Mouse (Mus musculus) hindbrain, embryonic 15.5 days (tissue): ENCODE measurements at regions not wholly inside any gene's neighbourhood (a gene's known extent, or its start where the extent isn't known, plus 50 kb on each side); places are given as distances from the start of the nearest gene placed in this dataset.

Source experiments
- ATAC-seq: fragments of 200-750 bp; cut with Nextera tagmentation; 2 replicates; pipeline ENCODE4 v1.8.0; 2017; ENCODE audit warnings: low read depth, moderate number of reproducible peaks, moderate TSS enrichment; ENCODE audit not compliant: low FRiP score
- H3K27ac ChIP-seq: fragments of 300-500 bp; sonication (generic); replicated peaks from 2 replicates; pipeline ENCODE4 v1.5.1; 2015; ENCODE audit warnings: mild to moderate bottlenecking, inconsistent platforms
- H3K27me3 ChIP-seq: fragments of 300-500 bp; sonication (generic); 2 replicates; pipeline ENCODE4 v1.6.1; 2015; ENCODE audit warnings: control low read depth, inconsistent platforms
- H3K36me3 ChIP-seq: fragments of 300-500 bp; sonication (generic); 2 replicates; pipeline ENCODE4 v1.6.1; 2015; ENCODE audit warnings: control low read depth, inconsistent platforms
- H3K4me1 ChIP-seq: fragments of 300-500 bp; sonication (generic); replicated peaks from 2 replicates; pipeline ENCODE4 v1.6.1; 2015; ENCODE audit warnings: control low read depth, inconsistent platforms
- H3K4me2 ChIP-seq: fragments of 300-500 bp; sonication (generic); 2 replicates; pipeline ENCODE4 v1.6.1; 2015; ENCODE audit warnings: moderate library complexity, mild to moderate bottlenecking, inconsistent platforms
- H3K4me3 ChIP-seq: fragments of 300-500 bp; sonication (generic); 2 replicates; pipeline ENCODE4 v1.5.1; 2015; ENCODE audit warnings: mild to moderate bottlenecking, inconsistent platforms
- H3K9ac ChIP-seq: fragments of 300-500 bp; sonication (generic); 2 replicates; pipeline ENCODE4 v1.6.1; 2015; ENCODE audit warnings: inconsistent platforms
- H3K9me3 ChIP-seq: fragments of 300-500 bp; sonication (generic); 2 replicates; pipeline ENCODE4 v1.6.1; 2016; ENCODE audit warnings: control low read depth, inconsistent platforms
- WGBS: fragments of 180-500 bp; shearing (Covaris S2); methylation state at CpG from one replicate; pipeline ENCODE4 v1.1.7; 2015; 5-methylcytosine and 5-hydroxymethylcytosine counted together

DNA sequence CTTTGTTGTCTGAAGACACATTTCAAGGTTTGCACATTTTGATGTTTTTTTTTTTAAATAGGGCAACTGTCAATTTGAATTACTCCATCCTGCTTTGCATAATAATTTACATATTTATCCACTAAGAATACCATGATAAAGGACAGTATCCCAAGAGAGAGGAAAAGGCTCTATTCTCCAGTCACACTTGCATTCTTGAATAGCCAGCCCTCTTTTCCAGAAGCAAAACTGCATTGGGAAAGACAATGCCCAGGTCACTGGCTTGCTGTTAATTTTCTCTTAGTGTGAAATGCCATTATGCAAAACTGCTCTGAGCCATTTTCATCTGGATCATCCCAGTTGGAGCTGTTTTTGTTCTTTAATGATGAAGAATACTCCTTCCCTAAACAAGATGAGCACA, 234.7 kb downstream of the Rnd3 start:
- Histone ChIP-seq H3K9me3 (no peaks in the 10 kb centered on the region), H3K9ac (no peak overlapping the region), H3K4me2 (no peak overlapping the region), H3K27me3 (no peaks in the 10 kb centered on the region), H3K4me3 (no peak overlapping the region), H3K4me1 (peaks cover 11% of the 10 kb centered on the region), H3K27ac (no peak overlapping the region), H3K36me3 (no peaks in the 10 kb centered on the region)
- no peak for ATAC-seq

- Histone ChIP-seq H3K27ac (no peak overlapping the region), H3K9ac (no peak overlapping the region), H3K4me1 (no peaks in the 10 kb centered on the region), H3K4me3 (no peak overlapping the region), H3K4me2 (no peak overlapping the region), H3K9me3 (no peaks in the 10 kb centered on the region), H3K36me3 (no peaks in the 10 kb centered on the region), H3K27me3 (no peaks in the 10 kb centered on the region)
- ATAC-seq: no peak
- 74% methylated on average over 3 of the region's 3 CpGs for WGBS
Observed at GRCm38 (mm10) chr2:50908762-50909161, 240.1 kb downstream of the Rnd3 start.

DNA sequence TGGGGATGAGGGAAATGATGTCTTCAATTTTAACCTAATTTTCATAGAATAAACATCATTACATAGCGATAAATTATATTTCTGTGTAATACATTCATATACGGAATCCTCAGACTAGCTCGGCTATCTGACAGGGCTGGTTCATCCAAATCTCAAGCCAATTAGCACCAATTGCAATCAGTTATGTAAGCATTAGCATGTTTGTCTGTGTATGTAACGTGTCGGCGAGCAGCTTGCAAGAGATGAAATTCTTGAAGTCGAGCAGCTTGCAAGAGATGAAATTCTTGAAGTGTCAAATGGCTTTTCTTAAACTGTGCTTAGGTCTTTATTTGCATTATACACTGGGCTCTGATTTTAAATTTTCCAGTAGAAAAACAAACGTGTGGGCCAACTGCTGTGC, 246.2 kb downstream of the Rnd3 start:
- Histone ChIP-seq H3K4me2 (peak overlapping the region; percentile 28), H3K9me3 (no peaks in the 10 kb centered on the region), H3K27me3 (no peaks in the 10 kb centered on the region), H3K36me3 (no peaks in the 10 kb centered on the region), H3K4me1 (peaks cover 4% of the 10 kb centered on the region; the same call in 1 of the 2 replicates), H3K27ac (no peak overlapping the region), H3K4me3 (no peak overlapping the region), H3K9ac (no peak overlapping the region)
- WGBS: 50% methylated on average over 8 of the region's 8 CpGs
- no peak for ATAC-seq

- H3K4me3 ChIP-seq: no peak overlapping the region
- H3K27me3 ChIP-seq: no peaks in the 10 kb centered on the region
- no peak for ATAC-seq
- H3K9ac ChIP-seq: no peak overlapping the region
- 39% methylated on average over 9 of the region's 9 CpGs for WGBS
- H3K4me1 ChIP-seq: peaks cover 4% of the 10 kb centered on the region; the same call in 1 of the 2 replicates
- no peak overlapping the region for H3K27ac ChIP-seq
- no peaks in the 10 kb centered on the region for H3K36me3 ChIP-seq
- H3K4me2 ChIP-seq: peak overlapping the region; percentile 28
- no peaks in the 10 kb centered on the region for H3K9me3 ChIP-seq
Observed at GRCm38 (mm10) chr2:50902220-50902619, 246.7 kb downstream of the Rnd3 start.

DNA sequence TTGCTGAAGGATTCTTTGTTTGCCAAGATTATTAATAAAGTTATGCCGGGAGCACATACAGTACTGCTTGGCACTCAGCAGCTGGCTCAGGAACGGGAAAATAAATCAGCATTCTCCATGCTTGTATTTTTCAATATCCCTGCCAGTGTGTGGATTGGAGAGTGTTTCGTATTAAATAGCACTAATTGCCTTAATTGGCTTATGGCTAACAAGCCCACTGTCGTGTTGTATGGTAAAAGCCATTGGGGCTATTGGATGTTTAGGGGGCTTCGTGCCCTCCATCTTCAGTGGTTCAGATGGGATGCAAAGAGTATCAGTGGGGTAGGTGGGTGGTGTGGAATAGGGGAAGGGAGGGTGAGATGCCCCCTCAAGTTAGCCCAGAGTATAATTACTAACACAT, 259.9 kb downstream of the Rnd3 start:
- no peaks in the 10 kb centered on the region for H3K36me3 ChIP-seq
- no peak overlapping the region for H3K9ac ChIP-seq
- WGBS: 47% methylated on average over 5 of the region's 5 CpGs
- H3K4me3 ChIP-seq: no peak overlapping the region
- no peaks in the 10 kb centered on the region for H3K9me3 ChIP-seq
- H3K4me2 ChIP-seq: no peak overlapping the region
- H3K27me3 ChIP-seq: no peaks in the 10 kb centered on the region
- H3K4me1 ChIP-seq: 0 out of 2 replicates have a peak, but pooled peaks cover 4% of the 10 kb centered on the region
- no peak overlapping the region for H3K27ac ChIP-seq
- 0 out of 2 replicates have a peak, but pooled peaks have one; percentile 34 for ATAC-seq

DNA sequence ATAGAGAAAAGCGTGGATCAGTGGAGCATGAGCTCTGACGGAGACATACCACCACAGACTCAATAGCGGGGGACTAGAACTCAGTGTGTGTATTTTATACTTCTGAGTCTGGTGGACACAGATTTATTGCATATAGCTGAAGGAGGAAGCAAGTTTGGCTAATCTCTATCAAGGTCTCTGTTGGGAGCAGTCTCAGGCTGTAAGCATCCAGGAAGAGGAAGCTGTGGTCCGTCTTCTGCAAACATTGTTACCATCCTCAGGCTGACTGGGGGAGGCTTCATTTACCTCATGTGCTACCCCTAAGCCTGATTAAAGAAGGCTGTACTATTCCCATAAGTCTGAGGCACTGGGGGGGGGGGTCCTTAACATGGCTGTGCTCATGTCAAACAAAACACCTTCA, 261.0 kb downstream of the Rnd3 start:
- Histone ChIP-seq H3K4me3 (no peak overlapping the region), H3K4me2 (no peak overlapping the region), H3K9me3 (no peaks in the 10 kb centered on the region), H3K4me1 (0 out of 2 replicates have a peak, but pooled peaks cover 4% of the 10 kb centered on the region), H3K27ac (no peak overlapping the region), H3K27me3 (no peaks in the 10 kb centered on the region), H3K9ac (no peak overlapping the region), H3K36me3 (no peaks in the 10 kb centered on the region)
- 77% methylated on average over 4 of the region's 4 CpGs for WGBS
- ATAC-seq: no peak

DNA sequence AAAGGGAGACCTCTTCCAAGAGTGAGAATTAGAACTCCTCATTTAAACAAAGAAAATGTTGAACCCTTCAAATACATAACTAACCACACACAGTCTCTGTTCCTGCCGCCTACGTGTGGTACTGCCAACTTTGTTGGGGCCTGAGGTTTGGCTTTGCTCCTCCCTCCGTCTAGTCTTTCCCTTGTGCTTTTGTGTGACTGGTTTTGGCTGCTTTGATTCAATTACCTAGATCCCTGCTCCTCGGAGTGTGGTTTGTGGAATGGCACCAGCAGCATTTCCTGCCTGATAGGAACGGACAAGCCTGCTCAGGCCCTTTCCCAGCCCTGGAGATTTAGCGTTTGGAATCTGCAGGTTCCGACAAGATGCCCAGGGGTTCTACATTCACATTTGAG, 263.0 kb downstream of the Rnd3 start:
- 0 out of 2 replicates have a peak, but pooled peaks cover 4% of the 10 kb centered on the region for H3K4me1 ChIP-seq
- no peak for ATAC-seq
- H3K27ac ChIP-seq: no peak overlapping the region
- no peak overlapping the region for H3K4me3 ChIP-seq
- H3K36me3 ChIP-seq: no peaks in the 10 kb centered on the region
- H3K4me2 ChIP-seq: no peak overlapping the region
- H3K9ac ChIP-seq: no peak overlapping the region
- WGBS: 31% methylated on average over 7 of the region's 7 CpGs
- no peaks in the 10 kb centered on the region for H3K9me3 ChIP-seq
- H3K27me3 ChIP-seq: no peaks in the 10 kb centered on the region

DNA sequence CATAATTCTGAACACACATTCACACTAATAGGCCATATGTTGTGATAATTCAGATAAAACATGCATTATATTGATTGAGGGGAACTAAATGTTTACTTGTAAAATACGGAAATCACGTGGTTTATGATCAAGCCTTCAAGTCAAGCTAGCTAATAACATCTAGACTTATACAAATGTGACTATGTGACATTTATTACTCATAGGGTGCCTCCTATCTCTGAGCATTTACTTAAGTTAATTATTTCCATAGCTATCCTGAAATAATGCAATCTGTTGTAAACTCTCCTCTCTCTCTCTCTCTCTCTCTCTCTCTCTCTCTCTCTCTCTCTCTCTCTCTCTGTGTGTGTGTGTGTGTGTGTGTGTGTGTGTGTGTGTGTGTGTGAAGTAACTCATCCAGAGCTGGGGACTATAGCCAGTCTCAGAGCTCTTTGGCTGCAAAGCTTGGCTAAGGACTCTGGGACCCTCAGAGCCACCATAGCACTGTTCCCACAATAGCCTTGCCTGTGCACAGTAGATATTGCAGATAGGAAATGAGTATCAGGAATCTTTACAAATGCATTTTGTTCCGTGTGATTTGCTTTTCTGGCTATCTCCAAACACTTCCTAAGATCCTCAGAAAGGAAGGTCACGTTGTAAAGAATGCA, 263.5 kb downstream of the Rnd3 start:
- H3K4me3 ChIP-seq: no peak overlapping the region
- no peaks in the 10 kb centered on the region for H3K27me3 ChIP-seq
- H3K27ac ChIP-seq: no peak overlapping the region
- H3K9ac ChIP-seq: no peak overlapping the region
- no peaks in the 10 kb centered on the region for H3K36me3 ChIP-seq
- ATAC-seq: no peak
- H3K4me2 ChIP-seq: no peak overlapping the region
- 0 out of 2 replicates have a peak, but pooled peaks cover 4% of the 10 kb centered on the region for H3K4me1 ChIP-seq
- WGBS: 77% methylated on average over 4 of the region's 4 CpGs
- H3K9me3 ChIP-seq: no peaks in the 10 kb centered on the region

- H3K4me1 ChIP-seq: no peaks in the 10 kb centered on the region
- no peak overlapping the region for H3K4me2 ChIP-seq
- no peaks in the 10 kb centered on the region for H3K27me3 ChIP-seq
- no peak overlapping the region for H3K4me3 ChIP-seq
- no peaks in the 10 kb centered on the region for H3K9me3 ChIP-seq
- no peak overlapping the region for H3K9ac ChIP-seq
- H3K27ac ChIP-seq: no peak overlapping the region
- H3K36me3 ChIP-seq: no peaks in the 10 kb centered on the region
- ATAC-seq: no peak
- 87% methylated on average over 4 of the region's 4 CpGs for WGBS
Observed at GRCm38 (mm10) chr2:50881514-50882038, 267.3 kb downstream of the Rnd3 start.

DNA sequence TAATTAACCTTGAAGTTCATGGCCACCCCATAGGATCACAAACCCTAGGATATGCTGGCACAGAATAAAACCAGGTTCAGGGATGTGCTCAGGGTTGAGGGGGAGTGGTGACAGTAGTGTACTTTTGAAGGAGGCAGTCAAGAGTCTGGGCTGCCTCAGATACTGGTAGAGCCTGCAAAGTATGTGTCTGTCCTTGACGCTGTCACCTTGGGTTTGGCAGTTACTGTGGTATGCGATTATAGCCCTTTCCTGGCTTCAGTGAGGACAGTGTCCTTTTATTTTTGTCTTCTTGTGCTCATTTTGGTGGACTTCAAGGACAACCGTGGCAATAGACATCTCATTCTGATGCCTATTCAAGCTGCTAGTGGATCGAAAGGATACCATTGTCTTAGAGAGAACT, 268.1 kb downstream of the Rnd3 start:
- Histone ChIP-seq H3K4me1 (no peaks in the 10 kb centered on the region), H3K4me2 (no peak overlapping the region), H3K27ac (no peak overlapping the region), H3K27me3 (no peaks in the 10 kb centered on the region), H3K9me3 (no peaks in the 10 kb centered on the region), H3K4me3 (no peak overlapping the region), H3K36me3 (no peaks in the 10 kb centered on the region), H3K9ac (no peak overlapping the region)
- WGBS: 87% methylated on average over 4 of the region's 4 CpGs
- ATAC-seq: no peak

- Histone ChIP-seq H3K4me1 (no peaks in the 10 kb centered on the region), H3K4me2 (no peak overlapping the region), H3K27ac (no peak overlapping the region), H3K4me3 (no peak overlapping the region), H3K9ac (no peak overlapping the region), H3K9me3 (no peaks in the 10 kb centered on the region), H3K27me3 (no peaks in the 10 kb centered on the region), H3K36me3 (no peaks in the 10 kb centered on the region)
- no peak for ATAC-seq
- 86% methylated on average over 17 of the region's 17 CpGs for WGBS
Observed at GRCm38 (mm10) chr2:50877716-50878115, 271.2 kb downstream of the Rnd3 start.

- H3K9me3 ChIP-seq: no peaks in the 10 kb centered on the region
- no peak overlapping the region for H3K27ac ChIP-seq
- H3K4me3 ChIP-seq: no peak overlapping the region
- no peaks in the 10 kb centered on the region for H3K4me1 ChIP-seq
- ATAC-seq: no peak
- no peak overlapping the region for H3K9ac ChIP-seq
- no peaks in the 10 kb centered on the region for H3K27me3 ChIP-seq
- 93% methylated on average over 6 of the region's 6 CpGs for WGBS
- H3K4me2 ChIP-seq: no peak overlapping the region
- H3K36me3 ChIP-seq: no peaks in the 10 kb centered on the region
Observed at GRCm38 (mm10) chr2:50875072-50875471, 273.8 kb downstream of the Rnd3 start.
